Mouse (Mus musculus): ENCODE data around the gene Cfap99. TPM values are rescaled to one million over a fixed set of nuclear protein-coding genes. Genes with fewer than 3 reads are reported as not detected.

Cfap99 gene
- polyA plus RNA-seq, 1 experiment from 2014 or later, result 0.43 TPM

DNA sequence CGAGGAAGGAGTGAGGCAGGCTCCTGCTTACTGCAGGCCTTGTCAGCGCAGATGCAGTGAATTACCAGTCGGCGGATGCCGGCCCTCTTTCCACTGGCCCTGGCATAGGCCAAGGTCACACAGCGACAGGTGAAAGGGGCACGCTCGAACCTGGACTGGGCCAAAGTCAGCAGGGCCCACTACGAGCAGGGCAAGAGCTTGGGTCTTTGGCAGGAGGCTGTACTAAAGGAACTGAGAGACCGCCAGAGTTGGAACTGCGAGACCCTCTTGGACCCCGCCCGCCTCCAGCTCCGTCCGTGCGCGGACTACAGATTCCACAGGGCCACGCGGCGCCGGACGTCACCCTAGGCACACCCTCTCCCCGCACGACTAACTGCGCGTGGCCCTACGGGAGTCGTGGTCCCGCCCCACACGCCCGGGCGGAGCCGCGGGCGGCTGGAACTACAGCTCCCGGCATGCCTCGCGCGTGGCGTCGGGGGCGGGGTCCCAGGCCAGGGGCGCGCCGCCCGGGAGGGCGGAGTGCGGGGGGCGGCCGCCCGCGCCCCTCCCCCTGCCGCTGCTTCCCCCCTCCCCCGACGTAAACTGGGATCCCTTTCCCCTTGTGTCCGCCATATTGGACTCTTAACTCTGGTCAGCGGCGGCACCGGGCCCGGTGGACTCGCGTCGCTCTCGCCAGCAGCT, 81.1 kb downstream of the Cfap99 start, which contains the start of gene Fam193a:
Gene Fam193a (plus strand): TSS at position 593 of the 681 bp plus-strand sequence.
- peaks cover 4% of the 10 kb centered on the region for H3K36me3 ChIP-seq (ENCODE audit: control insufficient read depth, insufficient read depth, low read length)
- ATAC-seq (ENCODE audit: low read depth), result peak; percentile 100
- no peaks in the 10 kb centered on the region for H3K27me3 ChIP-seq (ENCODE audit: control insufficient read depth, insufficient read depth, low read depth, low read length)
- H3K4me2 ChIP-seq (ENCODE audit: low read depth, low read length), result peak within 1 kb of the TSS; percentile 61
- WGBS, result 0% methylated on average over 50 of the region's 64 CpGs
- H3K4me1 ChIP-seq (replicated peaks; ENCODE audit: control insufficient read depth, insufficient read depth, low read length), result peaks cover 18% of the 10 kb centered on the region
- peak within 1 kb of the TSS; percentile 66 for H3K27ac ChIP-seq (ENCODE audit: low read length)
- no peaks in the 10 kb centered on the region for H3K9me3 ChIP-seq (ENCODE audit: control insufficient read depth, low read length)
- H3K9ac ChIP-seq (ENCODE audit: low read length), result peak within 1 kb of the TSS; percentile 95
- H3K4me3 ChIP-seq (ENCODE audit: low read length), result peak within 1 kb of the TSS; percentile 90

DNA sequence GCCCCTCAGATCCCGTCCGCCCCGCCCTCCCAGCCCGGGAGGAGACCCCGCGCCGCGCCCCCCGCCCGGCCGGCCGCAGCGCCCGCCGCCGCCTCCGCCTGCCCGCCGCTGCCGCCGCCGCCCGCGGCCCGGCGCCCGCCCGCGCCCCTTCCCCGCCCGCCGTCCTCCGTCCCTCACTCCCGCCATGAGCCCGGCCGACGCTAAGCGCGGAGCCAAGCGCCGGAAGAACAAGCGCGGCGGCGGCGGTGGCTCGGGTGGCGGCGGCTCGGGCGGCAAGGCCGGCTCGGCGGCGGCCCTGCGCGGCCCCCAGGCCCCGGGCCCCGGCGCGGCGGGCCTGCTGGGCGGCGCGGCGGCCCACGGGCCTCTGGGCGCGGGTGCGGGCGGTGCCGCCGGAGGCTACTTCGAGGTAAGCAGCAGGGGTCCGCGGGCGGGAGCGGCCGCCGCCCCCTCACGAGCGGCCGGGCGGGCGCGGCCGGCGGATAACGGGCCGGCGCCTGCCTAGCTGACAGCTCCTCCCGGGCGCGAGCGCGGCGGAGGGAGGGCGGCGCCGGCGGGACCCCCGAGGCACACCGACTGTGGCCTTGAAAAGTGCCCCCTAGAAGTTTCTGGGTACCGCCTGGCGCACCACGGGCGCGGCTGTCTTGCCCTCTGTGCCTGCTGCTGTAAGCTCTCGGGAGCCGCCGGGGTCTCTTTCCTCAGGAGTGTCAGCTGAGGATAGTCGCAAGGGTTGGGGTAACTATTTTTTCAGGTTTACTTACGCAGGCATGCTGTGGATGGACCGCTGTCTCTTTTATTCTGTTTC, 81.8 kb downstream of the Cfap99 start:
- Histone ChIP-seq H3K9ac (ENCODE audit: low read length) (peak overlapping the region; percentile 95), H3K4me2 (ENCODE audit: low read depth, low read length) (peak overlapping the region; percentile 60), H3K4me1 (replicated peaks; ENCODE audit: control insufficient read depth, insufficient read depth, low read length) (peaks cover 18% of the 10 kb centered on the region), H3K9me3 (ENCODE audit: control insufficient read depth, low read length) (no peaks in the 10 kb centered on the region), H3K27me3 (ENCODE audit: control insufficient read depth, insufficient read depth, low read depth, low read length) (no peaks in the 10 kb centered on the region), H3K27ac (ENCODE audit: low read length) (peak overlapping the region; percentile 66), H3K4me3 (ENCODE audit: low read length) (peak overlapping the region; percentile 90), H3K36me3 (ENCODE audit: control insufficient read depth, insufficient read depth, low read length) (peaks cover 2% of the 10 kb centered on the region; the same call in 1 of the 2 replicates)
- peak; percentile 21 for ATAC-seq (ENCODE audit: low read depth)
- 1% methylated on average over 41 of the region's 114 CpGs for WGBS

DNA sequence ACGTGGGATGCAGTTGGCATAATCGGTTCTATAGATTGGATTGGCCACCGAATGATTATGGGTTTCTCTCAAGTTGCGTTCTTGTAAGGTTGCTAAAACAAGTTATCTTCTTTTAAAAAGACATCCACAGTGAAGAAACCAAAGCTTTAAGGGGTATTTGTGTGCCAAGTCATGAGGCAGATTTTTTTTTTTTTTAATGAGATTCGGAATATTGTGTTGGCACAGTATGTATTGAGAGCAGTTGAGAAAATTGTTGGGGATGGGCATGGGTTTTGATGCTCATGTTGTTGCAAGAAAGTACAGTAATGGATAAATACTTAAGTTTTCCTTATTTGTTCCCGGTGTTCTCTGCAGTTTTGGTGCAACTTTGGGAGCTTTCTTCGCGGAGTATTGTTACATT, 82.4 kb downstream of the Cfap99 start:
- WGBS, result 19% methylated on average over 8 of the region's 8 CpGs
- Histone ChIP-seq H3K9me3 (ENCODE audit: control insufficient read depth, low read length) (no peaks in the 10 kb centered on the region), H3K4me3 (ENCODE audit: low read length) (peak overlapping the region; percentile 90), H3K27ac (ENCODE audit: low read length) (no peak overlapping the region), H3K36me3 (ENCODE audit: control insufficient read depth, insufficient read depth, low read length) (no peaks in the 10 kb centered on the region; the same call in 1 of the 2 replicates), H3K4me1 (replicated peaks; ENCODE audit: control insufficient read depth, insufficient read depth, low read length) (peaks cover 18% of the 10 kb centered on the region), H3K27me3 (ENCODE audit: control insufficient read depth, insufficient read depth, low read depth, low read length) (no peaks in the 10 kb centered on the region), H3K4me2 (ENCODE audit: low read depth, low read length) (peak overlapping the region; percentile 60), H3K9ac (ENCODE audit: low read length) (peak overlapping the region; percentile 95)
- ATAC-seq (ENCODE audit: low read depth), result no peak

DNA sequence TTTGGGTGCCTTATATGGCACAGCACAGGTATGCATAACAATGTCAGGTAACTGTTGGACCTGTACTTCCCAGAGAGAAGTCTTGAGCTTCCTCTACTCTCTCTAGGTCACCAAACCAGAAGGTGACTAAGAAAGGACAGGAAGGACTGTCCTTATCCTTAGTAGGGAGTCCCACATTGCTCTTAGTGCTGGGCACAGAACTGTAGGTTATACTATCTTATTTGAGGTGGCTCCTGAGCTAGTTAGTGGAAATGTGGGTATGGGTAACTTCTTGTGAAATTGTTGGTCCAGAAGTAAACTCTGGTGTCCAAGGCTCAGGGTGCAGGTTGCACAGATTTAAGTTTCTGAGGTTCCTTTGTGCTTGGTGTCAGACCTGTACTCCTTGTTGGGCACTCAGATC, 83.7 kb downstream of the Cfap99 start:
- H3K27ac ChIP-seq (ENCODE audit: low read length), result no peak overlapping the region
- no peak for ATAC-seq (ENCODE audit: low read depth)
- H3K4me3 ChIP-seq (ENCODE audit: low read length), result no peak overlapping the region
- peaks cover 18% of the 10 kb centered on the region for H3K4me1 ChIP-seq (replicated peaks; ENCODE audit: control insufficient read depth, insufficient read depth, low read length)
- 0 out of 2 replicates have a peak overlapping the region, but pooled peaks have one; percentile 3 for H3K4me2 ChIP-seq (ENCODE audit: low read depth, low read length)
- H3K36me3 ChIP-seq (ENCODE audit: control insufficient read depth, insufficient read depth, low read length), result no peaks in the 10 kb centered on the region; the same call in 1 of the 2 replicates
- H3K9me3 ChIP-seq (ENCODE audit: control insufficient read depth, low read length), result no peaks in the 10 kb centered on the region
- no peaks in the 10 kb centered on the region for H3K27me3 ChIP-seq (ENCODE audit: control insufficient read depth, insufficient read depth, low read depth, low read length)
- no peak overlapping the region for H3K9ac ChIP-seq (ENCODE audit: low read length)

DNA sequence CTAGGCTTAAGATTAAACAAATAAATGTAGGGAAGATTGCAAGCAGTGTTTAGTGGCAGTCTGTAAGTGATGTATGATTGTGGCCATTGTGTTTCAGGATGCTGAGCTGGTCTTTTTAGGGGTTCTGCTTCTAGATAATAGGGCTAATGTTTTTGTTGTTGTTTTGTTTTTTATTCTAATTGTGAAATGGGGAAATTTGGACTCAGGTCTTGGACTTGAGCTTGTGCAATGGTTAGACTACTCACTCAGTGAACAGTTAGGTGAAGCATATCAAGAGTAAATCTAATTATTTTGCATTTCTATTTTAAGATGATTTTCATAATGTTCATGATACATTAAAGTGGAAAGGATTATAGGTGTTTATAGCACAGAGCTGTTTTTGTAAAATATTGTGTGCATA, 84.1 kb downstream of the Cfap99 start:
- Histone ChIP-seq H3K4me3 (ENCODE audit: low read length) (no peak overlapping the region), H3K4me2 (ENCODE audit: low read depth, low read length) (no peak overlapping the region), H3K9ac (ENCODE audit: low read length) (no peak overlapping the region)

More for the DNA sequence above, 84.1 kb downstream of the Cfap99 start:
- Histone ChIP-seq H3K27me3 (ENCODE audit: control insufficient read depth, insufficient read depth, low read depth, low read length) (no peaks in the 10 kb centered on the region), H3K4me1 (replicated peaks; ENCODE audit: control insufficient read depth, insufficient read depth, low read length) (peaks cover 18% of the 10 kb centered on the region), H3K9me3 (ENCODE audit: control insufficient read depth, low read length) (no peaks in the 10 kb centered on the region), H3K36me3 (ENCODE audit: control insufficient read depth, insufficient read depth, low read length) (no peaks in the 10 kb centered on the region; the same call in 1 of the 2 replicates), H3K27ac (ENCODE audit: low read length) (no peak overlapping the region)
- ATAC-seq (ENCODE audit: low read depth), result no peak

Other genes starting within 250 kb of the Cfap99 start
- gene Poln, start 119.2 kb upstream of the Cfap99 start, polyA plus RNA-seq (2015; fragmentation: Nextera tagmentation; extraction: Ambion mirVana), result 1.0 and 1.8 TPM in 2 replicates
- 38.1 and 40.7 TPM in 2 replicates for gene Haus3, start 119.1 kb upstream of the Cfap99 start, polyA plus RNA-seq (2015; fragmentation: Nextera tagmentation; extraction: Ambion mirVana)
- gene Mxd4, start 100.9 kb upstream of the Cfap99 start, polyA plus RNA-seq (2015; fragmentation: Nextera tagmentation; extraction: Ambion mirVana), result 57.4 and 61.1 TPM in 2 replicates
- gene Zfyve28, start 151 bp upstream of the Cfap99 start, polyA plus RNA-seq (2015; fragmentation: Nextera tagmentation; extraction: Ambion mirVana), result 0.20 and 0.26 TPM in 2 replicates
- gene Rnf4, start 47.7 kb downstream of the Cfap99 start, polyA plus RNA-seq (2015; fragmentation: Nextera tagmentation; extraction: Ambion mirVana), result 147 and 158 TPM in 2 replicates
- gene Fam193a, start 81.3 kb downstream of the Cfap99 start, polyA plus RNA-seq (2015; fragmentation: Nextera tagmentation; extraction: Ambion mirVana), result 10.3 and 12.7 TPM in 2 replicates
- 23.4 and 27.3 TPM in 2 replicates for gene Tnip2, start 225.4 kb downstream of the Cfap99 start, polyA plus RNA-seq (2015; fragmentation: Nextera tagmentation; extraction: Ambion mirVana)
- 5.9 and 11.0 TPM in 2 replicates for gene Sh3bp2, start 237.2 kb downstream of the Cfap99 start, polyA plus RNA-seq (2015; fragmentation: Nextera tagmentation; extraction: Ambion mirVana)

Measured in lung, embryonic 16.5 days (tissue).